22 mouse cellular contexts compared by ENCODE assay signal in genomic region chr7:110282797-110283196, GRCm38 (mm10).
DNase-seq lines count a peak whose midpoint lies in the region; ATAC-seq lines count a peak whose summit lies in the region.
"Had no signal": no experiment of that assay in that cellular context is flagged by ENCODE, and none has a peak within 500 bp of the region (broad histone marks: within the 10 kb centered on the region; RNA-seq: fewer than 3 reads in every experiment).

No protein-coding gene starts in this region.

- no peak for ATAC-seq in midbrain, embryonic 11.5 days (ENCODE audit: low FRiP score)
- no peak for ATAC-seq in midbrain, embryonic 15.5 days (replicated peaks)
- ATAC-seq in megakaryocyte, adult 5-6 weeks (ENCODE audit: poor library complexity, severe bottlenecking): peak; percentile 23; the same call in 1 of the 2 replicates
- ATAC-seq in forebrain, embryonic 14.5 days: no peak
- ATAC-seq: activated CD4-positive, CD25-positive, alpha-beta regulatory T cell, adult 4 months; forebrain, embryonic 15.5 days had no signal

- H3K9ac ChIP-seq in midbrain, embryonic 11.5 days (ENCODE audit: low read length): no peak overlapping the region
- no peak overlapping the region for H3K9ac ChIP-seq in midbrain, embryonic 15.5 days
- H3K9ac ChIP-seq in forebrain, embryonic 14.5 days (ENCODE audit: low read length): no peak overlapping the region
- H3K9ac ChIP-seq: embryonic facial prominence, embryonic 15.5 days; forebrain, embryonic 15.5 days; hindbrain, embryonic 15.5 days had no signal

- no peak overlapping the region for H3K27ac ChIP-seq in midbrain, embryonic 11.5 days (ENCODE audit: low read depth, low read length)
- no peak overlapping the region for H3K27ac ChIP-seq in midbrain, embryonic 15.5 days
- no peak overlapping the region for H3K27ac ChIP-seq in forebrain, embryonic 14.5 days (ENCODE audit: low read depth, low read length)
- H3K27ac ChIP-seq: embryonic facial prominence, embryonic 15.5 days; forebrain, embryonic 10.5 days; forebrain, embryonic 15.5 days; heart, embryonic 10.5 days; hindbrain, embryonic 10.5 days; hindbrain, embryonic 15.5 days had no signal

- no peaks in the 10 kb centered on the region; the same call in 1 of the 2 replicates for H3K4me1 ChIP-seq in midbrain, embryonic 11.5 days (ENCODE audit: control insufficient read depth, insufficient read depth, low read length)
- H3K4me1 ChIP-seq in midbrain, embryonic 15.5 days: no peaks in the 10 kb centered on the region
- no peaks in the 10 kb centered on the region for H3K4me1 ChIP-seq in forebrain, embryonic 14.5 days (ENCODE audit: control insufficient read depth, insufficient read depth, low read length)

- H3K4me2 ChIP-seq in midbrain, embryonic 11.5 days: no peak overlapping the region
- no peak overlapping the region for H3K4me2 ChIP-seq in midbrain, embryonic 15.5 days
- no peak overlapping the region for H3K4me2 ChIP-seq in forebrain, embryonic 14.5 days (ENCODE audit: low read length)
- H3K4me2 ChIP-seq: embryonic facial prominence, embryonic 15.5 days; forebrain, embryonic 15.5 days; hindbrain, embryonic 15.5 days had no signal

- H3K9me3 ChIP-seq in midbrain, embryonic 11.5 days (ENCODE audit: control insufficient read depth, low read length): no peaks in the 10 kb centered on the region
- no peaks in the 10 kb centered on the region for H3K9me3 ChIP-seq in midbrain, embryonic 15.5 days
- H3K9me3 ChIP-seq in forebrain, embryonic 14.5 days (replicated peaks; ENCODE audit: control insufficient read depth, low read length): no peaks in the 10 kb centered on the region
- H3K9me3 ChIP-seq: embryonic facial prominence, embryonic 15.5 days; forebrain, embryonic 10.5 days; forebrain, embryonic 15.5 days; heart, embryonic 10.5 days; hindbrain, embryonic 10.5 days; hindbrain, embryonic 15.5 days had no signal

- peak; percentile 79 for DNase-seq in midbrain, embryonic 11.5 days (ENCODE audit: low spot score, missing footprints)
- DNase-seq in A20 (ENCODE audit: low read depth, low spot score): peak; percentile 93
- peak; percentile 37 to 45 for DNase-seq in B cell, adult 2 months
- no peak for DNase-seq in forebrain, embryonic 14.5 days (ENCODE audit: low spot score)
- no peak for DNase-seq in kidney, adult 18-20 months
- no peak for DNase-seq in cerebellum, postnatal 10 days
- DNase-seq: adrenal gland, postnatal 14 days; cerebellum, adult 11-12 months; cerebellum, adult 9-11 months; embryo, embryonic 11 days; gastrocnemius, postnatal 14 days had no signal

- WGBS in midbrain, embryonic 11.5 days: 87% methylated on average over 11 of the region's 11 CpGs
- 81% methylated on average over 11 of the region's 11 CpGs for WGBS in midbrain, embryonic 15.5 days
- WGBS in forebrain, embryonic 14.5 days: 85% methylated on average over 11 of the region's 11 CpGs

- H3K4me3 ChIP-seq in midbrain, embryonic 11.5 days (ENCODE audit: low read depth, low read length): no peak overlapping the region
- no peak overlapping the region for H3K4me3 ChIP-seq in midbrain, embryonic 15.5 days
- H3K4me3 ChIP-seq in forebrain, embryonic 14.5 days (ENCODE audit: low read depth, low read length): no peak overlapping the region
- H3K4me3 ChIP-seq: embryonic facial prominence, embryonic 15.5 days; erythroblast, embryonic 14.5 days; forebrain, embryonic 10.5 days; forebrain, embryonic 15.5 days; heart, embryonic 10.5 days; hindbrain, embryonic 10.5 days; hindbrain, embryonic 15.5 days had no signal

- no peaks in the 10 kb centered on the region for H3K27me3 ChIP-seq in midbrain, embryonic 11.5 days (ENCODE audit: control insufficient read depth, insufficient read depth, low read length)
- no peaks in the 10 kb centered on the region for H3K27me3 ChIP-seq in midbrain, embryonic 15.5 days (replicated peaks)
- H3K27me3 ChIP-seq in forebrain, embryonic 14.5 days (replicated peaks; ENCODE audit: control insufficient read depth, insufficient read depth, low read length): no peaks in the 10 kb centered on the region
- H3K27me3 ChIP-seq: embryonic facial prominence, embryonic 15.5 days; forebrain, embryonic 15.5 days; hindbrain, embryonic 15.5 days; Patski had no signal

- 0 out of 2 replicates have a peak, but pooled peaks cover 2% of the 10 kb centered on the region for H3K36me3 ChIP-seq in midbrain, embryonic 11.5 days (ENCODE audit: control insufficient read depth, insufficient read depth, low read length)
- no peaks in the 10 kb centered on the region for H3K36me3 ChIP-seq in midbrain, embryonic 15.5 days (replicated peaks)
- H3K36me3 ChIP-seq in forebrain, embryonic 14.5 days (ENCODE audit: control insufficient read depth, insufficient read depth, low read length): peaks cover 6% of the 10 kb centered on the region; the same call in 1 of the 2 replicates
- H3K36me3 ChIP-seq: forebrain, embryonic 15.5 days; hindbrain, embryonic 15.5 days had no signal

Comparison
In these comparisons a context has a peak if more than half of its experiments do, and no peak if none do; other contexts are left out.
1. DNase-seq: peak in midbrain, embryonic 11.5 days (single experiment), A20 (single experiment) and B cell, adult 2 months (2 of 2); none in forebrain, embryonic 14.5 days (single experiment), kidney, adult 18-20 months (single experiment) and cerebellum, postnatal 10 days (0 of 2).